Mouse (Mus musculus) cortical plate, adult 2 months (tissue): Measurements from ENCODE around the gene Pink1. TPM values are rescaled to one million over a fixed set of nuclear protein-coding genes. Genes with fewer than 3 reads are reported as not detected.

Source experiments
- H3K27ac ChIP-seq: fragments of 200-500 bp; 2 replicates; pipeline ENCODE4 v1.5.1; 2012; ENCODE audit warnings: low read length, control low read depth, inconsistent platforms; ENCODE audit not compliant: insufficient read depth
- H3K4me1 ChIP-seq: fragments of 200-500 bp; 2 replicates; pipeline ENCODE4 v1.6.1; 2011; ENCODE audit warnings: low read length; ENCODE audit not compliant: control insufficient read depth, insufficient read depth
- H3K4me3 ChIP-seq: fragments of 200-500 bp; 2 replicates; pipeline ENCODE4 v1.5.1; 2011; ENCODE audit warnings: mild to moderate bottlenecking, low read length, control low read depth; ENCODE audit not compliant: insufficient read depth
- CTCF ChIP-seq: fragments of 200-500 bp; IDR thresholded peaks from 2 replicates; pipeline ENCODE4 v1.5.1; 2011; ENCODE audit warnings: mild to moderate bottlenecking, control low read depth, low read length; ENCODE audit not compliant: insufficient read depth; ENCODE audit errors: extremely low read depth
- POLR2A ChIP-seq: fragments of 200-500 bp; IDR thresholded peaks from 2 replicates; pipeline ENCODE4 v1.6.1; 2011; ENCODE audit warnings: mild to moderate bottlenecking, low read length, control low read depth; ENCODE audit not compliant: insufficient read depth; ENCODE audit errors: extremely low read depth
- polyA plus RNA-seq: library from polyadenylated mRNA; depleted of rRNA; stranded (reverse); fragments of >200 nt; gene quantifications from 2 replicates; pipeline ENCODE4 v1.2.3, GENCODE M21; 2012

Pink1 gene
- polyA plus RNA-seq, 1 experiment, result 411 TPM

DNA sequence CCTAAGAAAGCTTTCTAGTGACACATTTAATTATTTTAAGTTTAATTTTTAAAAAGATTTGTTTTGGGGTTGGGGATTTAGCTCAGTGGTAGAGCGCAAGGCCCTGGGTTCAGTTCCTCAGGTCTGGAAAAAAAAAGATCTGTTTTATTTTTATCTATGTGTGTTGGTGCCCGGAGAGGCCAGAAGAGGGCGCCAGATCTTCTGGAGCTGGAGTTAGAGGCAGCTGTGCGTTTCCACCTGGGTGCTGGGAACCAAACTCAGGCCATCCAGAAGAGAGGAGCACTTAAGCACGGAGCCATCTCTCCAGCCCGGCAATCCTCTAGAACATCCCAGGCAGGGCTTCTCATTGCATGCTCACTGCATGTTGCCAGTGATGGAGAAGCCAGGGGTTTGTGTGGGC is 9.7 kb downstream of the Pink1 start:
- H3K4me3 ChIP-seq, result no peak overlapping the region
- H3K27ac ChIP-seq, result no peak overlapping the region
- no peak for TF ChIP-seq POLR2A
- TF ChIP-seq CTCF, result no peak
- peaks cover 2% of the 10 kb centered on the region for H3K4me1 ChIP-seq

DNA sequence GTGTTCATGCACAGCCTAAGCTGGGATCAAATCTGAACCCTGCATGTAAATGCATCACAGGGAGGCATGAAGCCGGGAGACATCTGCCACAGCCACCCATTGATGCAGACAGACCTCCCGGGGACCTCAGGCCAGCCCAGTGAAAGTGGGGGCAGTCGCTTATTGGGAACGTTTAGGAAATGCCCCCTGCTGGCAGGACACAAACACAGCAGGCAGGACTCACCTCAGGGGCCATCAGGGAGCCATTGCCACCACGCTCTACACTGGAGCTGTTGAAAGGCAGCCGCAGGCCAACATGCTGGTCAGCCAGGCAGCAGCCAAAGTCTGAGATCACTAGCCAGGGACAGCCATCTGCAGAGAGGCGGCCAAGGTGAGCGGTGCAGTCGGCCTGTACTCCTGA is 10.3 kb downstream of the Pink1 start:
- H3K4me3 ChIP-seq, result no peak overlapping the region
- H3K27ac ChIP-seq, result no peak overlapping the region
- H3K4me1 ChIP-seq, result peaks cover 2% of the 10 kb centered on the region
- 0 out of 2 replicates have a peak, but pooled peaks have one; percentile 19 for TF ChIP-seq CTCF
- no peak for TF ChIP-seq POLR2A

DNA sequence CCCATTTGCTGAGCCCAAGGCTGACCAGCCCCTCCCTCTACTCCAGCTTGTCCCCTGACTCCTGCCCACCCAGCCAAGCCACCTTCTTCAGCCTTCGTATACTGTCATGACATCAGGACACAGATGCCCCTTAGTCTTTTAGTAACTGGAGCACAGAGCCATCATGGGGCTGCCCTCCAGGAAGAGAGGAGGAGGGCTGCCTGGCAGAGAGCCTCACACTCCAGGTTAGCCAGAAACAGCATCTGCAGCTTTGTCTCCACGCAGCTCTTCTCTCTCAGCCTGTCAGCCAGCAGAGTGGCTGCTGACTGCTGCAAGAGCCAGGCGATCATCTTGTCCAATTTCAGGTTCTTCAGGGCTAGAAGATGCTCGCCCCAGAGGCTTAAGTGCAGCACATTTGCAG is 12.3 kb downstream of the Pink1 start:
- no peak overlapping the region for H3K4me3 ChIP-seq
- H3K4me1 ChIP-seq, result peaks cover 2% of the 10 kb centered on the region
- TF ChIP-seq CTCF (no peak), POLR2A (no peak)
- H3K27ac ChIP-seq, result no peak overlapping the region

DNA sequence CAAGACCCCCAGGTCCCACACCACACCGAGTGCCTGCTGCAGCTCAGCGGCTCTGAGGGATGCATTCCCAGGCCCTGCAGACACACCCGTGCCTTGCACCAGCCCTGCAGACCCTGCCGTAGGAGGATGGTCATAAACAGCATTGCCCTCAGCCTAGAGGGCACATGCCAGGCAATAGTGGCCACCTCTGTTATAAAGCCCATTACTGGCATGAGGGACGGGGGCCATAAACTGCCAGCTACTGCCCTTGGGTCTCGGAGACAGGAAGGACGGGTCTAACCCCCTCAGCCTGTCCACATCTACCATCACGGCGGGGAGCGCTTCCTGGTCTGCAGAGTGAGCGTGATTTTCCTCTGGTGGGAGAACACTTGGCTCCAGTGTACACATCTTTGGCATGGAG is 13.1 kb downstream of the Pink1 start:
- TF ChIP-seq POLR2A, result no peak
- TF ChIP-seq CTCF, result no peak
- H3K4me3 ChIP-seq, result no peak overlapping the region
- peaks cover 2% of the 10 kb centered on the region for H3K4me1 ChIP-seq
- no peak overlapping the region for H3K27ac ChIP-seq

DNA sequence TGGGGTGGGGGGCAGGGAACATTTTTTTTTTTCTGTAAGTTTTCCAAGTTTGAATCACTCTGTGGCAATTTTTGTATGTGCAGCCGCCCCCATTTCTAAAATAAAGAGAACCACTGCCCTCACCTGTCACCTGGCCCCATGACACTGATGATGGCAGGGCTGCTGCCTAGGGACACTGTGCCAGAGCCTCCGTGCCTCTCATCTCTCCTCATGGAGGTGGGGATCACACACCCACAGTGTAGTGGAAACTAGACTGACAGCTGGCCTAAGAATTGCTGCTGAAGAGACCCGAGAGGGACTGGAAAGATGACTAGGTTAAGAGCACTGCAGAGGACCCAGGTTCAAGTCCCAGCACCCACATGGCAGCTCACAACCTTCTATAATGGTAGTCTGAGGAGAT is 14.0 kb downstream of the Pink1 start:
- peaks cover 2% of the 10 kb centered on the region for H3K4me1 ChIP-seq
- H3K27ac ChIP-seq, result no peak overlapping the region
- TF ChIP-seq CTCF (no peak), POLR2A (no peak)
- no peak overlapping the region for H3K4me3 ChIP-seq

- Histone ChIP-seq H3K4me1 (peaks cover 2% of the 10 kb centered on the region), H3K27ac (no peak overlapping the region), H3K4me3 (no peak overlapping the region)
- TF ChIP-seq POLR2A (no peak), CTCF (peak; percentile 69)
These were observed 14.5 kb downstream of the Pink1 start for GRCm38 (mm10) chr4:138311595-138311994.

DNA sequence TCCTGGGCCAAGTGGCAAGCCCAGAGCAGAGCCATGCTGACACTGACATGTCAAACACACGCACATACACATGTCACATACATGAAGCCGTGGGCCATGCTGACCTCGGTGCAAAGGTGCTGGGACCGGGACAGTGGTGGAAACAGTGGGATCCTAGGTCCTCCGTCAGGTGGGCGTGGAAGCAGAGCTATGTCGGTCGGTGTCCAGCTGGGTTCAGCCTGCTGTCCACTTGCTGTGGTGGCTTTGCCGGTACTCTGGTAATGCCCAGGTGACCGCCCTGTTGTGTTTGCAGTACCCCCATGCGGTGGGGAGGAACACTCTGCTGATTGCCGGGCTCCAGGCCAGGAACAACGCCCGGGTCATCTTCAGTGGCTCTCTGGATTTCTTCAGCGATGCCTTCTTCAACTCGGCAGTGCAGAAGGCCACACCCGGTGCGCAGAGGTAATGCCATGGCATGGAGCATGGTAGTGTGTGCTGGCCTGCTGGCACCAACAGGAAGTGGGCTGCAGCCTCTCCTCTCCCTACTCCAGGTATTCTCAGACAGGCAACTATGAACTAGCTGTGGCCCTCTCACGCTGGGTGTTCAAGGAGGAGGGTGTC is 15.7 kb downstream of the Pink1 start:
- H3K27ac ChIP-seq, result no peak overlapping the region
- H3K4me1 ChIP-seq, result peaks cover 5% of the 10 kb centered on the region
- TF ChIP-seq POLR2A, result no peak
- no peak for TF ChIP-seq CTCF
- H3K4me3 ChIP-seq, result no peak overlapping the region

GRCm38 (mm10) chr4:138307739-138308138 is 18.4 kb downstream of the Pink1 start:
- Histone ChIP-seq H3K4me1 (peaks cover 3% of the 10 kb centered on the region), H3K27ac (no peak overlapping the region), H3K4me3 (no peak overlapping the region)
- no peak for TF ChIP-seq POLR2A
- TF ChIP-seq CTCF, result no peak

DNA sequence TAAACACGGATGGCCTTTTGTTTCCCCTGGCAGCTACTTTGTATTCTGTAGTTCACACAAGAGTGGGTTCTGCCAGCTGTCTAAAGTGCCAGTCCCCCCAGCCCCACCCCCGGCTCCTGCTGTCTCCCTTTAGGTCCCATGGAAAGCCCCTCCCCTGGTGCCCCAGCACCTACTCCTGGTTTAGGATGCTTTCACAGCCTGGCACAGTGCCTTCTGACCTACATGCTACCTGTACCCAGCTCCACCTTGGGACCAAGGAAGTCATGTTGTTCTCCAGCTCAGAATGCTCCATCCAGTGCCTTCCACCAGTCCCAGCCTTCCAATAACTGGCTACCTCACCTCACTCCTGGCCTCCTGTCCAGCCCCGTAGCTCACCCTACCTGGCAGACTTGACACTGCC is 19.1 kb downstream of the Pink1 start:
- Histone ChIP-seq H3K27ac (no peak overlapping the region), H3K4me1 (peaks cover 3% of the 10 kb centered on the region), H3K4me3 (no peak overlapping the region)
- TF ChIP-seq CTCF (no peak), POLR2A (no peak)

DNA sequence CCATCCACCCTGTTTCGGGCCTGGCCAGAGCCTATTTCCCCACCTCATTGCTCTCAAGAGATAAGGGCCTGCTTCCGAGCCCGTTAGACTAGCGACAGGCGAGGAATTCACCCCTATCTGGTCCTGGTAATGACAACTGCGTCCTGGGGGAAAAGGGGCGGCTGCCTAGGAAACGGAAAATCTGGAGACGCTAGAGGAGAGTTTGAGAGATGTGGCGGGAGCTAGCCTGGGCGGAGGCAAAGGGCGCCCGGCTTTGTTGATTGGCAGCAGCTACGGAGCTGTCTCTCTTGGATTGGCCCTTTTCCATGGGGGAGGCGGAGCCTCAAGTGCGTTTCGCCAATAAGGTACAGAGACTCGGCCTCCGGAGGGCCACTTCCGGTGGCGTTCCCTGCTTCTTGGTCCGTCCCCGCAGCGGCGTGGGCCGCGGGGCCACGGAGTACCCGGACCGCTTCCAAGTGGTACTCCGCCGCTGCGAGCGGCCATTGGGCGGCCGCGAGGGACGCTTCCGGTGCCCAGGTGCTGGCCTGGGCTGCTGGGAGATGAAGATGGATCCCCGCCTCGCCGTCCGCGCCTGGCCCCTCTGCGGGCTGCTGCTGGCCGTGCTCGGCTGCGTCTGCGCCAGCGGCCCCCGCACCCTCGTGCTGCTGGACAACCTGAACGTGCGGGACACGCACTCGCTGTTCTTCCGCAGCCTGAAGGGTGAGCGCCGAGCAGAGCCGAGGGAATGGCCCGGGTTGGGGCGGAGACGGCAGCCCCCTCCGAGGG is 21.6 kb downstream of the Pink1 start, which contains the start of gene Ddost:
Ddost (plus strand) TSS at position 391 of the 765 bp plus-strand sequence.
- peak within 1 kb of the TSS; percentile 48; the same call in 1 of the 2 replicates for H3K27ac ChIP-seq
- peak; percentile 53; the same call in 1 of the 2 replicates for TF ChIP-seq POLR2A
- TF ChIP-seq CTCF, result no peak
- H3K4me3 ChIP-seq, result peak within 1 kb of the TSS; percentile 74
- peaks cover 3% of the 10 kb centered on the region for H3K4me1 ChIP-seq
